Mouse (Mus musculus): ENCODE measurements at regions not wholly inside any gene's neighbourhood (a gene's known extent, or its start where the extent isn't known, plus 50 kb on each side); places are given as distances from the start of the nearest gene placed in this dataset.

DNA sequence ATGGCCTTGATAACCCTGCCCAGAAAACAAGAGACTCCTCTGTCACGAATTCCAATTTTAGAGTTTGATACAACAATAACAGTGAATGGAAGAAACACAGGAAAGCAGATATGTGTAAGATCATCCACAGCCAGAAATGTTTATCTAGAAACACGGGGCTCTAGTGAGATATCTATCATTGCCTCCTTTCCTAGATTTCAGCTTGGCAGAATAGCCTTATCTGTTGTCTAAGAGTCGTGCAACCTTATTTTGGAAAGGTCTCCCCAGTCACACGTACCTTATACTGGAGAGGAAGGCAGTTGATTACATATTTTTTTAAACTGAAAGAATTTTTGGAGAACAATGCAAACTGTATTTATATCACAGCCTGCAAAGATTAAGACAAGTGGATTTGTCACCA is 61.6 kb downstream of the Gm10295 start:
- no peak for TF ChIP-seq POLR2A (IDR thresholded peaks at IDR 0.05; ENCODE audit: borderline replicate concordance, extremely low read depth, insufficient read depth, insufficient read length, poor library complexity, severe bottlenecking)
- no peak for TF ChIP-seq CTCF (IDR thresholded peaks at IDR 0.05; ENCODE audit: borderline replicate concordance, extremely low read depth, insufficient read depth, insufficient read length)

All from brain, embryonic 14.5 days (tissue).